Mouse (Mus musculus): ENCODE measurements around the gene Clec1a. TPM values are rescaled to one million over a fixed set of nuclear protein-coding genes. Genes with fewer than 3 reads are reported as not detected.
"Not testable (repeated sequence)": the region's sequence is repeated elsewhere in the genome, so short reads cannot be mapped to it uniquely, and the experiment has no call there.

Clec1a gene
- 1 to 10 TPM; 3.6 to 4.1 TPM for total RNA-seq (2021)

- DNase-seq = peak; percentile 6 to 13
These were observed at the start of gene Clec1a for GRCm38 (mm10) chr6:129451411-129452039. Gene Clec1a, minus strand, starts transcription at chr6:129452000.

DNA sequence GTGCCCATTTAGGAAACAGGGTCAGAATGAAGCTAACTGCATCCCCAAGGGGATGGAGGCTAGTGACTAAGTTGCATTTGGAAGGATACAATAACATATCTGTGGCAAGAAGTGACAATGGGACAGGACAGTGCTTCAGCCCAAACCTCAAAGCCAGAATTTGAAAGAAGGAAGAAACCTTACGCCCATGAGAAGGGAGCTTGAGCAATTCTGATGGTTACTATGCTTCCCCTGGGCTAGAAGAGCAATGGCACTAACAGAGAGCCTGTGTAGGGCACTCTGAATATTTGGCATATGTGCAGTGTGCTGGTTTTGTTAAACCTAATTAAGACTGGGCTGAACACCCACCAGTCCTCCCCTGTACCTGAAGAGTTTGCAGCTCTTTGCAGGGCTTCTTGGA, 47.7 kb upstream of the Clec1a start:
- not testable (repeated sequence) for DNase-seq

DNA sequence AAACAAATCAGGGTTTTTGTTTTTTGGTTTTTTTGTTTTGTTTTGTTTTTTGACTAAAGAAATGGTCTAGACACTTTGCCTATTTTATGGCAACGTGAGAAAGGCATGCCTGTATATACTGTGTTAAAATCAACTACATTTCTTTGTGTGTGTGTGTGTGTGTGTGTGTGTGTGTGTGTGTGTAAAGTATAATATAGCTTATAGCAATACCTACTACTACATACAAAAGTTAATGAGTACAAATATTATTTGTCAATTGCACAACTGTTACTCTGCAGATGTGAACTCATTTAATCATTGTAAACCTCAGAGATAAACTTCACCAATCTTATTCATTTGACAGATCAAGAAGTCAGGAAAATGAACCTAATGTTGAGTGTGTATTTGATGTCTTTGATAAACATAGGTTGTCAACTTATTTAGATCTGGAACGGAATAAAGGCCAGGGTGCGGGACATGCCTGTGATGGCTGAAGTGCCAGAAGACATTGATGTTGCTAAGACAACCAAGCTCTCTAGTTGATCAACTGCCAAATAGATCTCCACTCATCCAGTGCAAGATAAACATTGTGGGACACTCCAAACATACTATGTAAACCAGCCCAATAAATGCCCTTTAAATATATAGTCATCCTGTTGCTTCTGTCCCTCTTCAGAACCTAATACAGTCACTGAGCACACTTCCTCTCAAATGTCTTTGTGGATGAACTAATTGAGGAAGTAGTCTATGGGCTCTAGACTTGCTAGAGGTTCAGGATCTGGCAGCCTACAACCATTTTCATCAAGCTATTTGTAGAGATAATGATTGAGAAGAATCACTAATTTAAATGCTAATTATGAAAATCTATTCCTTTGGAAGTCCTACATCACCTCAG, 45.8 kb upstream of the Clec1a start:
- no peak for DNase-seq

GRCm38 (mm10) chr6:129494924-129495323, 43.1 kb upstream of the Clec1a start:
- no peak for DNase-seq

DNA sequence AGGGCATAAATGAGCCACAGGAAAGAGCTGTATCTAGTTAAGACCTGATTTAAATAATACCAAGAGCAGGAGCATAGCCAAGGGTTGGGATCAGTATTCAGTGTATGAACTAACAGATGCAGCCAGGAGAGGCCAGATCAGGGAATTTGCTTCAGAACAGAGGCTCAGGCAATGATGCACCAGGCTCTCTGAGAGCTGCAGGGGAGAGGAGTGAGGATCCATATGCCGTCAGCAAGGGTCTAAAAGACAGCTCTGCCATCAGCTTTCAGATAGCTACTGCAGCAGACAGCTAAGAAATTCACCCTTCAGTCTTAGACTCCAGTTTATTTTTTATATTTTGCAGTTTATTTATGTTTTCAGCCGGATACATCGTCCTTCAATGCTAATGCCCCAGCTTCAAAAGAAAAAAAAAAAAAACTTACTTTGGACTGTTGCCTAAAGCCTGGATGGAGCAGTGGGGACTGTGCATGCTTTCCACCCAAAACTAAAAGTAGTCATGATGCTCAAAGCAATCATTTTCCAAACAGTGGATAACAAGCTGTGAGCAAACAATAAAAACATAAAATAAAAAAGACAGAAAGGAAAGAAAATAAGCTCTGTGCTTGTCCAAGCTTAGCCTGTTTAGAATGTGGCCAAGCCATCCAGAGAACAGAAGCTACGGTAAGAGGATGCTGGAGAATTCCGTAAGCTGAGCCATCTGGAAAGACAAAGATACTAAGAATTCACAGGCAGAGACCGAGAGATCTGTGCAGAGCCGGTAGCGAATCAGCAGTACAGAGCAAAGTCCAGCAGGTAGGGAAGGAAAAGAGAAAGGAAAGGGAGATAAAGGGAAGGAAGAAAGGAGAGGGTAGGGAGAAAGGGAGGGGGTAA, 28.5 kb upstream of the Clec1a start:
- DNase-seq = peak; percentile 35 to 44

GRCm38 (mm10) chr6:129476404-129477126, 24.8 kb upstream of the Clec1a start:
- no peak for DNase-seq

DNA sequence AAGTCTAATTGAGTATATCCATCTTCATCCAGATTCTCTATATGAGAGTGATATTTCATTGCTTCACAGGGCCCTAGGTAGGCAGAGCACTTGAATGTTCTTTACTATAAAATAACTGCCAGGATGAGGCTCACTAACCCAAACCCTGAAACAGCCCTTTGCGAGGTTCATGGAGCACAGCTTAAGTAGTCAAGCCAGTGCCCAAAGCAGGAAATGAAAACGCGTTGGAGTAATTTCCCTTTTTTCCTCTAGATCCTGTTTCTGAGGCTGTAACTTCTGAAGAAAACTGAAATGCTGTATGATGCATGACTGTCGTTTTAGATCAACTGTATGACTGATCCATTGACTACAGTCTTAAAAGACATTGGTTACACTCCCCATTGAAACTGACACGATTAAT, 20.8 kb upstream of the Clec1a start:
- DNase-seq = no peak

GRCm38 (mm10) chr6:129471386-129471785, 19.6 kb upstream of the Clec1a start:
- no peak for DNase-seq

- no peak for DNase-seq
These were observed 2.1 kb downstream of the Clec1a start for GRCm38 (mm10) chr6:129449743-129450142.

- no peak for DNase-seq
These were observed 13.8 kb downstream of the Clec1a start for GRCm38 (mm10) chr6:129438033-129438432.

GRCm38 (mm10) chr6:129436025-129436424, 15.8 kb downstream of the Clec1a start:
- DNase-seq = no peak

- no peak for DNase-seq
These were observed 17.6 kb downstream of the Clec1a start for GRCm38 (mm10) chr6:129434239-129434638.

- DNase-seq = no peak
These were observed 24.5 kb downstream of the Clec1a start for GRCm38 (mm10) chr6:129427281-129427680.

DNA sequence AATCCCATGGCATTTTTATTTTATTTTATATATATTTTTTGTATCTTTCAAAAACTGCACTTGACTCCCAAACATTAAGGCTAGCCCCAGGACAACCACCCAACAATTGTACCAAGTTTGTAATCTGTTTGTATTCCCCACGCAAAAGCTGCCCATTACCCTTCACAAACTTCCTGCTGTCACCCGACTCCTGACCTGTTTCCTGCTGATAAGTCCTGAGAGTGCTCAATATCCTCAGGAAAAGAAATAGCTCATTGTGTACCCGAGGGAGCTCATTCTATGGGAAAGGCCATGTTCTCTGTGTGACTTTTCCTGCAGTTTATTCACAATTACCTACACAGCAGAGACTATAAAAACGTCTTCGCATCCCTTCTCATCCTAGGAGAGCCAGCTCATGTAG, 26.0 kb downstream of the Clec1a start:
- no peak for DNase-seq

GRCm38 (mm10) chr6:129425217-129425616, 26.6 kb downstream of the Clec1a start:
- no peak for DNase-seq

- peak; percentile 61 for DNase-seq
These were observed 28.1 kb downstream of the Clec1a start for GRCm38 (mm10) chr6:129423734-129424072.

- DNase-seq = no peak
These were observed 28.6 kb downstream of the Clec1a start for GRCm38 (mm10) chr6:129423040-129423733.

DNA sequence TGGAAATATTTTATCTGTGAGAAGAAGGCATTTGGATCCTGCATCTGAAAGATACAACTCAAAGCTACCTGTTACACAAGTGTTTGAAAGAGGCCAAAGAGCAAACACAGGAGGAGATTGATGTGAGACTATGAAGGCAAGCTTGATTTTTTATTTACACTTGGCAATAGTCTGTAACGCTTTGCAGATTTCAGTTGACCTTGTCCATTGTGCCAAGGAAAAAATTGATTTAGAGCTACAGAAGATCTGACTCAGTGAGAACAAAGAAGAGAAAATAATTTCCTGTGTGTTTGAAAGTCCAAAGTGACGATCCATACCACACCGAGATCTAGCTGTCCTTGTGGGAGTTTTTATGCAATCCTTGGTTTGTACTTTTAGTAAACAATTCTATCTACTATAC, 29.5 kb downstream of the Clec1a start:
- DNase-seq = no peak

DNA sequence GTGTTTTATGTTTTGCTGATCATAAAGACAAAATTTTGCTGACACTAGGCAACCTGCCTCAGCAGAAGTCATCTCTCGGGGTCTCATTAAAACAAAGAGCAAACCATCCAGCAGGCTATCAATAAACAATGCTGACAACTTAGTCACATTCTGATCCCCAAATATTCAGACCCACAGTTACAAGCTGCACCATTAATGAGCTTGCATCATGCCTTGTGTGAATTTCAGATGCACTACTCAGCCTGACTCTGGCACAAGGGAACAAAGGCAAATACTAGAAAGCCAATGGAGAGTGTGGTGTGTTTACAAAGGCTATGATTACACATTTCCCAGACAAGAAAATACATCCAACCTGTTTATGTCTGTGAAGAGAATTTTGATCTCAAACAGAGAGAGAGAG, 37.6 kb downstream of the Clec1a start:
- no peak for DNase-seq

DNA sequence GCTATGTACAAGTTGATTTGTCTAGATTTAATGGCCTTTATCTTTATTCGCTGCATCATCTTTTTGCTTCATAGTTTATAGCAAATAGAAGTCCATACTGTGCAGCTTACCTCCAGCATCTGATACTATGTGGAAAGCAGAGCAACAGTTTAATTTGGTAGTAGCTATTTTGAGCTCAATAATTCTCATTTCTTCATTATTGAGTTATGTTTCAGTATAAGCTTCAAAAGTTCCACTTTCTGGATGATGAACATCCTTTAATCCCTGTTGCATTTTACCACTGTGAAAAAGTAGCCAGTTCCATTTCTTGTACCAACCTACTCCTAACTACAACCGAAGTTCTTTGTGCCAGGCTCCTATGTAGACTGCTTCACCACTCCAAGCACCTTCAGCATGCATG, 43.2 kb downstream of the Clec1a start, which contains the start of gene Clec9a:
Gene Clec9a (plus strand): TSS at position 301 of the 400 bp plus-strand sequence.
- no peak for DNase-seq

GRCm38 (mm10) chr6:129407324-129407723, 44.5 kb downstream of the Clec1a start:
- no peak for DNase-seq

DNA sequence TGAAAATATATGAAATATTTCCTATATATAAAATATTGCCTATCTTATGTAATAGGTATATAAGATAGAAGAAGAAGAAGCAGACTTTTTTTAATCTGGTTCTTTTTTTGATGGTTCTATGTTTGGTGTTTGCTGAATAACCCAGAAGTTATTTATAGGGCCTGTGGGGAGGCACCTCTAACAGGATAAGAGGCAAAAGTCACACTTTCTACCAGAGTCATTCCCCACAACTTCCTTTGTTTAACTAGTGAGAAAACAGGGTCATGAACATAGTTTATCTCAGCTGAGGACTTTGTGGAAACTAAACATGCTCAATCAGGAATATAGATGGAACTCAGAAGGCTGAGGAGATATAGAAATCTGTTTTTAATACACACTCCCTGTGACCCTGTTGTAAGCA, 45.8 kb downstream of the Clec1a start:
- no peak for DNase-seq
